Mouse (Mus musculus): Measurements from ENCODE around the gene Unc45b.
"Not testable (repeated sequence)": the region's sequence is repeated elsewhere in the genome, so short reads cannot be mapped to it uniquely, and the experiment has no call there.

The Unc45b gene

DNA sequence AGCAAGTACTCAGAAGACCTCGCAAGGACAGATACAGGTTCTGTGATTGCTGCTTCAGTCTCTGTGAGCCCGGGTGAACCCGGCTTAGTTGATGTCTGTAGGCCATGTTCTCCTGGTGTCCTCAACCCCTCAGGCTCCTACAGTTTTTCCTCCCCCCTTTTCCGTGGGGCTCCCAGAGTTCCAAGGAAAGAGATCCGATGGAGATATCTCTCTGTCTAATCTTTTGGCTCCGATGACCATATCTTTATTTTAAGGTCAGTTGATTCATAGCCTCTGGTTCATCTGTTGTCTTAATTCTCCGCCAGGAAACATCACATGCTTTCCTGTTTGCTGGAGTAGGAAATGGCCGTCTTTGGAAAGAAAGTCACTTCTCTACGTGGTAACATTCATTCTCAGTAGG lies 38.7 kb downstream of the Unc45b start:
- no peak for DNase-seq

DNA sequence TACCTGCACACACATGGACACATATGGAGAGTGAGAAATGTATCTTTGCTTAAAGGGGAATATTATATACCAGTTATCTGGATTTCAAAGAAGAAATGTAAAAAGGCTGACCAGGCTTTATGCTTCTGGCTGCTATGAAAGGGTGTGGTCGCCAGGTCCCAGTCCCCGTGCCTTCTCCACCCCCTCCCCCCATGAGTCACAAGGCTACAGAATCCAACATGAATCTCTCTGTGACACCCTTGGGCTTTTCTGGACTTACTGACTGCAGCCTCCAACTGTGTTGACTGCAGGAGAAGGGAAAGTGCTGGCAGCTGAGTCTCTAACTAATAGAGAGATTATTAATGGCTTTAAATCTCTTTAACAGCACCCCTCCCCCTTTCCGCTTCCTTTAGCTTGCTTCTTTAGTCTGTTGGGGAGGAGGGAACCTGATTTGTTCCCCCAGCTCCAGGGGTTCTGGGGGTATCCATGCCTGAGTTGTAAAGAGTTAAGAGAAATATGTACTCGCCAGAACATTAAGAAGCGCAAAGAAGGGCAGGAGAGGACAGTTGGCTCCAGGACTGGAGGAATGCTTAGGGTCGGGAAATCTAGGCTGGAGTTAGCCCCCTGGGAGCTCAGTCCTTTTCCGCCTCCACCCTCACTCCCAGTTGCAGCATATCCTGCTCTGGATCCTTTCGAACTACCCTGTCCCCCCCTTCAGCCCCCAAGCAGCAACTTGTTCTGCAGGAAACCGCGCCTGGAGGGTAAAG lies 40.6 kb downstream of the Unc45b start, which contains the start of gene Slfn5:
Gene Slfn5 (plus strand): TSS at position 614 of the 746 bp plus-strand sequence.
- no peak for DNase-seq

DNA sequence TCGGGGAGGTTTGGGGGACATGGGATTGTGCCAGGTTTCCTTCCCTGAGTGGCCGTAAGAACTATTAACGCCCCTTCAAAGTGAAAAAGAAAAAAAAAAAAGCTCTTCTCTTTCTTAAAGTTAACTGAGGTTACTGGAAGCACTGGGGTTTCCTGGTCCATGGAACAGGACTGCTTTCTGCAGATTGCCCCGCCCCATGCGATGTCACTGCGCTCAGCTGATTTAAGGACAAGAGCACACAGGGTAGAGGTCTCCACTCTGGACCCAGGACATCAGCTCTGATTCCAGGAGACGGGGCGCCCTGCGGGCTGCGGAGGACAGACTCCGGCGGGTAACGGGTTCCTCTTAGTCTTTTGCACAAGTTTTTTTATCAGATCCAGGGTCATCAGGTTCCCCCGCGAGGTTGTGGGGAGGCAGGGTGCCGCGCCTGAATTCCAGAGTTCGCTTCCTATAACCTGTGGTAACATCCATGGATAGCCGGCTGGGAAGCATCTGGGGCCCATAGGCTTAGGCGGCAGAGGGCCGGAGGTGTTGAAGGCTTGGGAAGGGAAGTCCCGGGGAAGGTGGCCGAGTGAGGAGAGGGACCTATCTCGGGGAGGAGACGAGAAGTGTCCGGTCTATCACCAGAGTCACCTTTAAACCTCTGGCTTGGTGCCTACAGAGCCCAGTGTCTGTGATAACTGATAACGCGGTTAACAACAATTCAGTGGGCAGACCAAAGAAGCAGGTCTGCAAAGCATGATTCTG lies 41.7 kb downstream of the Unc45b start:
- DNase-seq = peak; percentile 12

DNA sequence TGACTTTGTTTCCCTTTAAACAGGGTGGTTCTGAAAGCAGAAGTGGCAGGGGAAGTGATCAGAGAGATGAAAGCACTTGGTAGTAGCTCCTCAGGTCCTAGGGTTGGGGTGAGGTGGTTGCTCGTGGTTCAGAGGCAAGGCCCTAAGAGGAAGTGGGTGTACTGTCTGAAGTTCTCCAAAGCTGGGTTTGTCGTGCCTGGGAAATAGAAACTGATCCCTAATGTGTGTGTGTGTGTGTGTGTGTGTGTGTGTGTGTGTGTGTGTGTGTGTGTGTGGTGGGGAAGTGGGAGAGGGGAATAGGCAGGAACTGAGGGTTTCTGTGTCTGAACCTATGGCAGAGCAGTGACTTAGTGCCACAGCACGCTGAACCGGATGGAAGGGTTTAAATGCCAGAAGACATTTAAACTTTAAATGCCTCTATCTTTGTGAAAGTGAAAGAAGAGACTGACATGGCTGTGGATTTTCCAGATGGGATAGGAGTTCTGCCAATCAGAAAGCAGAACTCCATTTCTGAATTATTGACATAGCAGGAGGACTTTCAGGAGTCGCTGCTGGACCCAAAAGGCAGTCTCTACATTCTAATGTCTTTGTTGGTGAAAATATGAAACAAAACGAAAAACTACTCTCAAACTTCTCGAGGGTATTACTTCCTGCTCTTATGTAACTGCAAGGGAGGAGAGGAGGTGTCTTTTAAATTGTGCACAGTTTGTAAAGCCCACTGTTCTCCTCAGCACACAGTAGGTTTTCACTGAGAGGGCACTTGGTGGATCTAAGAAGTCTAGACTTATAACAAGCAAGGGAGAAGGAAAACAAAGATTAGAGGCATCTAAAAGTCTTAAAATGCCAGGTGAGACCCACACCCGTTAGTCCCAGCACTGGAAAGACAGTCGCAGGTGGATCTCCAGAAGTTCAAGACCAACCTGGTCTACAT lies 42.5 kb downstream of the Unc45b start:
- peak; percentile 13 for DNase-seq

DNA sequence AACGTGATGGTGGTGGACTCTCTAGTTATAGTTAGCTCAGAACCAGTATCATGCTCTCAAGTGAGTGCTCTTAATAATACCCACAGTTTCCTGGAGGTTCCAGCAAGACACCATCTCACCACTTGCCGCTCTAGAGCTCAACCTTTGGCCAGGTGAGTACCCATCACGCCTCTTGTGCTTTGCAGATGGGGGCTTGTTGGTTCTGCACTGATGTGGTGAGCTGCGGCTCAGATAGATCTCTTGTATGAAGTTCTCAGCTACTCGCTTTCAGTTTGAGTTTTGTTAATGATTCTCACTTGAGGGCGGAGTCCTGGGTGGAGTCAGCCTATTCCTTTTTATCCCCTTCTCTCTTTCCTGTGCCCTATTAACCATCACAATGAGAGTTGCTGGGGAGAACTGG lies 44.3 kb downstream of the Unc45b start:
- DNase-seq = no peak

DNA sequence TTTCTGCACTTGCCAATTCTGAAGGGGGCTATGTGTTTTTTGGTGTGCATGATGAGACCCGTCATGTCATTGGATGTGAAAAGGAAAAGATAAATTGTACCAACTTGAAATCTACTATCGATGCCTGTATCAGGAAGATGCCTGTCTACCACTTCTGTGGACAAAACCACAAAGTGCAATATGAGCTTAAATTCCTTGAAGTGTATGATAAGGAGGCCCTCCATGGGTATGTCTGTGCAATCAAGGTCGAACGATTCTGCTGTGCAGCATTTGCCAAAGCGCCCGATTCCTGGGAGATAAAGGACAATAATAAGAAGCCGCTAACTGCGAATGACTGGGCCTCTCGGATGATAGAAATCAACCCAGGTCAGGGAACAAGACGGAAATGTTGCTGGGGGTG lies 46.6 kb downstream of the Unc45b start:
- DNase-seq = no peak

DNA sequence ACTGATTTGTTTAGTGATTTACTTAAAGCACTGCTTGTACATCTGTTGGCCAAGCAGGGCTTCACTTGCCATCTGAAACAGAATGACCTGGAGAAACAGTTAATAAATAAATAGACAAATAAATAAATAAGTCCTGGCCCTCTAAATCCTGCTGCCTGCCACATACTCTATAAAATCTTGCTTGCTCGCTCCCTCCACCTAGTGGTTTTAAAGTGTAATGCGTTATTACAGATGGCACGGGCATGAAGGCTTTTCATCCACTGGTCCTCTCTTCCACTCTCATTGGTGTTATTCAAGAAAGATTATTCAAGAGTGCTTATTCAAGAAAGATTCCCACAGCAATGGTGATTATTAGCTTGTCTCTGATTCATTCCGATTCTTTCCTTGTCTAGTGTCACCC lies 49.3 kb downstream of the Unc45b start:
- DNase-seq = no peak

DNA sequence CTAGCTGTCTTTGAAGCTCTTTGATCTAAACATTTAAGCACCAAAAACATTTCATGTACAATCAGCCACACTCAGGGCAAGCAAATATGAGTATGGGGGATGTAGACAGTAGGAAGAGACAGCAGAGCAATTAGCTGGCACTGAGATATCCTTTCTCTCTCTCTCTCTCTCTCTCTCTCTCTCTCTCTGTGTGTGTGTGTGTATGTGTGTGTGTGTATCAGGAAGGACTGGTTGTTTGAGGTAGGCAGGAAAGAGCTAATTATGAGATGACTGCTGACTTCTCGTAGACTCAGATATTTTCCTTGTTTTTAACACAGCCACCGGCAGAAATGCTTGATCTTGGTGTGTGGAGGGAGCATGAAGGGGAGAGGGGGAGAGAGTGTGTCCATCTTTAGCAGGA lies 51.4 kb downstream of the Unc45b start:
- DNase-seq = no peak

DNA sequence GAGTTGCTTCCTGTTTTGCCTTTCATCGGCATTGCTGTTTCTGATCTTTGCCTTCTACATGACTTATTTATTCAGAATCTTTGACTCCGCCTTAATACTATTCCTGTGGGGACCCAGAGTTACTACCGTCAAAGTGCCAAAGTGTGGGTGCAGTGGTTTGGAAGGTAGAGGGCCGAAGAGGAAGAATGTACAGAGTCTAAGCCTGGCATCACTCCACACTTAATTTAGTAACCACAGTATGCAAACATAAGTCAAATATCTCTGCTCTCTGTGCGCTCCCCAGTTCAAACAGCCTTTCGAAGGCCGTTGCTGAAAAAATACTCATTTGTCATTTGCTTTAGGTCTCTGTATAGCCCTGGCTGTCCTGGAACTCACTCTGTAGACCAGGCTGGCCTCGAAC lies 51.9 kb downstream of the Unc45b start:
- no peak for DNase-seq

DNA sequence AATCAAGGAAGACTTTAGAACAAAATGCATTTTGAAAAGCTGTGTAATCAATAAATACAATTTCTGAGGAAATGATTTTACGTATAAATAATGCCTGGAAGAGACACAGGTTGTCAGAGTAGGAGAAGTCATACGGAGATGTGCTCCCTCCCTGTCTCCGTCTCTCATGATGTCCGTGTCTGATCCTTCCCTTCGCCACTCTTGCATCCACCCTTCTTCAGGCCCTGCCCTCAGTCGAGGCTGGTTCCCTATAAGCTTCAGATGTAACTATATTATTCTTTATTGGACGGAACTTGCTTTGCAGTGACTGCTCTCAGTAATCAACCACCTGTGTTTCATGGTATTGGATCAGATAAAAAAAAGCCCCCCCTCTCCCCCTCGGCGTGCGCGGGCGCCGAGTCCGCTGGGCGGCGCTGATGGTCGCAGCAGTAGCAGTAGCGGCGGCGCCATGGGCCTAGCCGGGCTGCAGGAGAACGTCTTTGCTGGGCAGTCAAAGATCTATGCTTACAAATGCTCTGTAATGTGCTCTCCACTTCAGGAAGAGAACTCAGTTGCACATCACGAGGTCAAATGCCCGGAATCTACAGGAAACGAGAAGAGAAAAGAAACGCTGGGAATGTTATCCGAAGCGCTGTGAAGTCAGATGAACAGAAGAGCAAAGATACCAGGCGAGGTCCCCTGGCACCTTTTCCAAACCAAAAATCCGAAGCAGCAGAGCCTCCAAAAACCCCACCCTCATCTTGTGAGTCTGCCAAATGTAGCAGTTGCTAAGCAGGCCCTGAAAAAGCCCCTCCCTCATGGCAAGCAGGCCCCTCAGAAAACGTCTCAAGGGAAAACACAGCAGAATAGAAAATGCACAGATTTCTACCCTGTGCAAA lies 60.6 kb downstream of the Unc45b start:
- peak; percentile 36 for DNase-seq

DNA sequence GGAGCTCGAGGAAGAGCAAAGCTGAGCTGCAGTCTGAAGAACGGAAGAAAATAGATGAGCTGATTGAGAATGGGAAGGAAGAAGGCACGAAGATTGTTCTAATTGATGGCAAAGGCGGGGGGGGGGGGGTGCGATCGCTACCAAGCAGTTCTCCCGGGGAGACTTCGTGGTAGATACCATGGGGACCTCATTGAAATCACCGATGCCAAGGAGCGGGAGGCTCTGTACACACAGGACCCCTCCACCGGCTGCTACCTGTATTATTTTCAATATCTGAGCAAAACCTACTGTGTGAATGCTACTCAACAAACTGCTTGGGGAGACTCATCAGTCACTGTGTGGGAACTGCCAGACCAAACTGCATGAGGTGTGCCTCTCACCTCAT lies 61.2 kb downstream of the Unc45b start:
- DNase-seq = no peak

DNA sequence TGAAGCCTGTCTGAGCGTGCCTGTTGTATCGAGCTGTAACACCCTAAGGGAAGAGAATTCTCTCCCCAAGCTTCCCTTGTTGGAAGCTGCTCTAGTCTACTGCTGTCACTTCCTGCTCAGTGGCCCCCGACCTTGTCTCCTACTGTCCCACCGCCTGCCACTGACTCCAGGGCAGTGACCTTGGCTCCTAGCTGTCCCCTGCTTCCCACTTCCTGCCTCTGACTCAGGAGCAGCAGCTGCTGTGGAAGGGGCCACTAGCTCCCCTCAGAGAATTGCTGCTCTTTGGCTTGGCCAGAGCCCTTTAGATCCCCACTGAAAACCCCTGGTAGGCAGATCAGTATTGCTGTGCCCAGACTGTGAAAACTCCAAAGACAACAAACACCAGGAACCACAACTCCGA lies 63.6 kb downstream of the Unc45b start:
- peak; percentile 9 for DNase-seq

DNA sequence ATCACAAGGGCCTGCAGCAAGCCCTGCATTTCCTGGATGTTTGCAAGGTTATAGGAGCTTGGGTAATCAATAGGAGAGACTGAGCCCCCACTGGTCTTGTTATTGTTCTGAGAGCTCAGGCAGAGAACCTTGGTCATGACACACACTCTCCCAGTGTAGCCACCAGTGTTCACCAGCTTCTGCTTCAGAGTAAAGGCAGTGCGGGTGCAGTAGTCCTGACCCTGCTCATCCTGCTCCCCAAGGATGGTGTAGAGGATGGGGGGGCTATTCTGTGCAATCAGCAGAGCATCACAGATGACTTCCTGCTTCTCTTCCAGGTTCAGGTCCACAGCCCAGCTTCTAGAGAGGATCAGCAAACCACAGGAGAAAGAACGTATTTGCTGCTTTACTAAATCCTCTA lies 72.1 kb downstream of the Unc45b start:
- not testable (repeated sequence) for DNase-seq

DNA sequence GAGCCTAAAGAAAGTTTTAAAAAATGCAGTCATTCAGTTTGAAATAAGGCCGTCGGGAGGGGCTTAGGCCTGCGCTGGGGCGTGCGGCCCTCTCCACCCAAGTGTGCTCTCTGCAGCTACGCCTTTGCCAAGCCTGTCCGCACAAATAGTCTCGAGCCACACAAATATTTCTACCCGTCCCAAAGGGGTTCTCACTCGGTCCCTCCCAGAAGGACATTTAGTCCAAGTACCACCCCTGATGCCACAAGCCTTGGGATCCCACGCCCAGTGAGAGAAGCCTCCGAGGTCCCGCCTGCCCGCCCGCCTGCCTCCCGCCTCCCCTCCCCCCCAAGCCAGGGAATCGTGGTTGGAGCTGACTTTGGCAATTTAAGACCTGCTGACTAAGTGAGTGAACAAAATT lies 72.8 kb downstream of the Unc45b start:
- no peak for DNase-seq

DNA sequence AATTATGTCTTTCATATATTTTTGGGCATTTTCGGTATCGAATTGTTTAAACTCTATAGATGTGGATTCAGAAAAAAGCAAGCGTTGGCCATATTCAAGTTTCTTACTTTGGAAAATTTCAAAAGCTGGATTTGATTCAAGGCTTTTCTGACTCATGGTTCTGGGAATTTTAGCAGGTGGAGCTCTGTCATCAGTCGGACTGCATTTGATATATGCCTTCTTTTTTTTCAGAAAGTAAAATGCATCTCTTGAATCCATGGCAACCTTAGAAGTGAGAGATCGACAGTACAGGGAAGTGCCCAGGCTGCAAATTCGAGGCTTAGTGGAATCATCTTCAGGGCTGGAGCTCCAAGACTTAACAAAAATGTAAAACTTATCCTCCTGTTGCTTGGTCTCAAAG lies 77.3 kb downstream of the Unc45b start:
- DNase-seq = no peak

DNA sequence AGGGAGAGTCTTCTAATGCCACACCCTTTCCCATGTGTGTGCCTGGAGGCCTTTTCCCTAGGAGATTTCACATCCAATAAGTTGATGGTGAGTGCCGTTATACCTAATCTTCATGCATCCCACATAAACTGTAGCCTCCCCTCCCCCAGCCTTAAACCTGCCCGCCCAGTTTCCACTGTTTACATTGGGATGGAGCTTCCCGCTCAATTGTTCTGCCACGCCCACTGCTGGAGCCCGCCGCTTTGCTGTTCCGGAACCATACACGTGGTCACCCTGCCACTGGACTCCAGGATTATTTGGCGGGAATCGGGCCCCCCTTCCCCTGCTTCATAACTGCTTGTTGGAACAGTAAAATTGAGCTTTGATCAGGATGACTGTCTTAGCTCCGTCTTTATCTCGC lies 79.0 kb downstream of the Unc45b start:
- peak; percentile 56 for DNase-seq

DNA sequence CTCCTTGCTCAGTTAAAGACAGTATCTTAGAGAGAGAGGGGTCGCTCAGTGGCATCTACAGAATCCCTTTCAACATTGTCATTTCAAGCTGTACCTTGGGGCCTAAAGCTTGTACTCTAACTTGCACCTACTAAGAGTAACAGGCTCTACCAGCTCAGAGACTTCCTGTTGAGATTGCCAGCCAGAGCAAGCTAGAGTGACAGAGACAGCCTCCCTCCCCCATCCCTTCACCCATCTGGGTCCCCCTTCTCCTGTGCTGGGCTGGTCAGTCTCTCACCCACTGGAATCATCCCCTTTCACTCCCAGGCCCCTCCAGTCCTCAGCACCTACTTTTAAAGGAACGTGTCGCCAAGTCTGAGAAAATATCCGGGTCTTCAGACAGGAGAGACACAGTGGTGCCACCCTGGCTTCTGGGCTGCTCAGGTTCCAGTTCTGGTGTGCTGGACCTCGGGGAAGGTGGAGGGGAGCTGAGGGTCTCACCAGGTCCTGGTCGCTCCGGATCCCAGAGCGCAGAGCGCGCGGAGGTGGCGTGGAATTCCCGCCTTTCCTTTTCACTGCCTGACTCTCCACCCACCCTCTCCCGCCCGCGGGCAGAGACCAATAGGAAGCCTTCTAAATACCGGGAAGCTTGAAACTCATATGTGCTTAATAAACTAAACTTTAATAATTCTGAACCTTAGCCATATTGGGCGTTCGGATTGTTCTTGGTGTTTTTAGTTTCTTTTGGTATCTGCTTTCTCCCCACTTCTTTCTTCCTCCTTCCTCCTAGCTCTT lies 80.4 kb downstream of the Unc45b start:
- DNase-seq = peak; percentile 60

DNA sequence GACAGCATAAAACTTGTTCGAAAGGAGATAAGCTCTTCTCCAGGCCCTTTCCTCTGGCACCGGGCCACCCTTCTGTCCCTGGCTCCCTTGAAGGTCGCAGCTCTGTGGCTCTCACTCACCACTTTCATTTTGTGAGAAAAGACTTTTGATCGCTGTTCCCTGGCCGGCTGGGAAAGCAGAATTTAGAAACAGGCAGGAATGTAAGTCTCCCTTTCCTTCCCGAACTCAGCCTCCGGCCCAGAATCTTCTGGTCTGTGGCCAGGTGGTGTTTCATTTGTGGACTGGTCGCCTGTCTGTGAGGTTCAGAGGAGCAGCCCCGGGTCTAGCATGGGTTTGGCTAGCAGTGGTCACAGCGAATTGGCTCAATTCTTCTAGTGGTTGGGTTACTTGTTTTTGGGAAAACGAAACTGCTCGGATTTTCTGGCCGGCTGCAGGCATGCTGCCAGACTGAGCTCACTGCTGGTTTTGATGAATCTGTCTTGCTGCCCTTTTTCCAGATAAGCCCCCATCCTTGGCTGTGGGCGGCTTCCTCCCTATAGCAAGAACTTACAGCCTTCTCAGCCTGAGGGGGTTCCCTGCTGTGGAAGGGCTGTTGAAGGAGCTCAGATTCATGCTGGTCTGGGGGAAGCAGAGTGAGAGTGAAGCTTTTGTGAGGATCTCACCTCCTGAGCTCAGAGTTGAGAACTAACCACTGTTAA lies 81.3 kb downstream of the Unc45b start, which contains the start of gene Slfn9:
Gene Slfn9 (minus strand): TSS at position 362 of the 698 bp plus-strand sequence.
- peak; percentile 49 for DNase-seq
